Mouse (Mus musculus) kidney, adult 2 months (tissue): ENCODE results near the gene Cited4.

ENCODE experiments used
- CTCF ChIP-seq: fragments of 200-500 bp; conservative IDR thresholded peaks from 2 replicates; pipeline ENCODE4 v1.5.1; 2011; ENCODE audit warnings: low read depth, mild to moderate bottlenecking, control low read depth, low read length, moderate library complexity, mixed read lengths; ENCODE audit not compliant: insufficient read depth, insufficient read length
- POLR2A ChIP-seq: fragments of 200-500 bp; IDR thresholded peaks from one replicate; pipeline ENCODE4 v1.6.1; 2011; ENCODE audit warnings: low read depth, low read length, control low read depth

DNA sequence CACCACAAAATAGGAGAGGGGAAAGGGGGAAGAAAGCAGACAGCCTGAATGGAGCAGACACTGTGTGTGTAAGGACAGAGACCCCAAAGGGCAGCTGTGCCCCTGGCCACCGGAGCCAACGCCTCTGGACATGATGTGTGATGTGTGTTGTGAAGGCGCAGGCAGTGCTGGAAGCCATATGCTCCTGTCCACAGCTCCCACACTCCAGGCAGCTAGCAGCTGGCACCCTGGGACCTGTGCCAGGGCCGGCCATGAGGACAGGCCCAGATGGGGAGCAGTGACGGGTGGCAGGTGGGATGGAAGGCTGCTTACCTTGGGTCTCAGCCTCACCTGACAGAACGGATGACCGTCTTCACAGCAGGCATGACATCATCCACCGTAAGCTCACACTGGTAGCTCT, 35.7 kb downstream of the Cited4 start:
- TF ChIP-seq POLR2A, result no peak
- TF ChIP-seq CTCF, result no peak
